Mouse (Mus musculus): ENCODE data around the gene Sprr3. TPM values are rescaled to one million over a fixed set of nuclear protein-coding genes. Genes with fewer than 3 reads are reported as not detected.

The Sprr3 gene
- polyA plus RNA-seq, 1 experiment from 2014 or later = not detected

DNA sequence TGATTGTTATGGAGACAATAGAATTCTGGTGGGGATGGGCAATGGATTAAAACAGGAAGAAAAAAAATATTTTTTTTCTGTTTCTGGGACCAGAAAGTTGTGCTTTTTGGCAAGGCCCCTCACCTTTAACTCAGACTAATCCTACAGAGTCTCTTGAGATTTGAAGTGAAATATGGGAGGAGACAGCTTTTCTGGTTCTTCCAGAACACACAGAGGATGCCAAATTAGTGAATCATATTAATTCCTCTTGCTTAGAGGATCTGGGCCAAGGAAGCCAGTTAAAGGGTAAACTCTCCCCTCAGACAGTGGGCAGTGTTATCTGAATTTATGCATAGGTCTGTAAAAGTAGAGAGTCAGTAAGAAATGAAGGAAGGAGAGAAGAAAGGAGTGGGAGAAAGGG lies 8.9 kb upstream of the Sprr3 start:
- Histone ChIP-seq H3K27ac (replicated peaks; ENCODE audit: low read depth, low read length) (no peak overlapping the region), H3K4me1 (ENCODE audit: control insufficient read depth, insufficient read depth, low read length) (no peaks in the 10 kb centered on the region), H3K36me3 (ENCODE audit: control insufficient read depth, insufficient read depth, low read length) (no peaks in the 10 kb centered on the region), H3K9me3 (ENCODE audit: control insufficient read depth, low read length) (no peaks in the 10 kb centered on the region), H3K27me3 (ENCODE audit: control insufficient read depth, insufficient read depth, low read length) (no peaks in the 10 kb centered on the region), H3K9ac (replicated peaks; ENCODE audit: low read length) (no peak overlapping the region), H3K4me3 (replicated peaks; ENCODE audit: low read depth, low read length) (no peak overlapping the region), H3K4me2 (ENCODE audit: low read length) (no peak overlapping the region)
- DNase-seq (no peak), ATAC-seq (ENCODE audit: low FRiP score, low TSS enrichment) (no peak)

DNA sequence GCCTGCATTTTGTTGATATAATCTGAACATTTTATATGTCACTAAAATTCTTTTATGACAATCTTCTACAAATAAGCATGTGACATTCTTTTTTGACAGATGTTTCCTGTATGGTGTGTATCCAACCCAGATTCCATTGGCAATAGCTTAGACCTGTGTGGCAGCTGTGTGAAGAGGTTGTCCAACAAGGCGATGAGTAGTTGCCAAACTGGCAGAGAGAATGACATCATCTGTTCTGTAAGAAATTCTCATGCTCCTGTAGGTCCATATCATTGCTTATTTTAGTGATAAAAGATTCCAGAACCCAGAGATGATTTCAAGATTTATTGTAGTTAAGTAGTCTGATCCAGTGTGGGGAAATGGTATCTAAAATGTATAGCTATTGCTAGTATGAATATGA lies 8.1 kb upstream of the Sprr3 start:
- Histone ChIP-seq H3K27ac (replicated peaks; ENCODE audit: low read depth, low read length) (no peak overlapping the region), H3K4me2 (ENCODE audit: low read length) (no peak overlapping the region), H3K4me1 (ENCODE audit: control insufficient read depth, insufficient read depth, low read length) (no peaks in the 10 kb centered on the region), H3K4me3 (replicated peaks; ENCODE audit: low read depth, low read length) (no peak overlapping the region), H3K9me3 (ENCODE audit: control insufficient read depth, low read length) (no peaks in the 10 kb centered on the region), H3K36me3 (ENCODE audit: control insufficient read depth, insufficient read depth, low read length) (no peaks in the 10 kb centered on the region), H3K9ac (replicated peaks; ENCODE audit: low read length) (no peak overlapping the region), H3K27me3 (ENCODE audit: control insufficient read depth, insufficient read depth, low read length) (no peaks in the 10 kb centered on the region)
- DNase-seq = no peak
- WGBS = 92% methylated on average over 1 of the region's 1 CpGs
- no peak for ATAC-seq (ENCODE audit: low FRiP score, low TSS enrichment)

DNA sequence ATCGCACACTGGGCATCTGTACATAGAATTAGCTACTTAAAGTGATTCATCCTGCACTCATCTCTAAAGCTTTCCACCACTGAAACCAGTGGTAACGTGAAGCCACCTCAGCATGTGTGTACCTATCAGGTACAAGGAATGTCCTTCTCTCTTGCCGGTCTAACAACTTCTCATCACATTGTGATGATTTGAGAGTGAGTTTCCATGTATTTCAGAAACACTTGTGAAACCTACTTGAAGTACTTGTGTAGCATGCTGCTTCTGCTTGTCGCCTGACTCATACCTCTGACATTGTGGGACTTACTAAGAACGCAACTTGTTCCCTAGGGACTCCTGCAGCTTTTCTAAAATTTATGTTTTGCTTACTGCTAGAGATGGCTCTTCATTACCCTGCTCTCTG lies 3.4 kb downstream of the Sprr3 start:
- Histone ChIP-seq H3K36me3 (ENCODE audit: control insufficient read depth, insufficient read depth, low read length) (no peaks in the 10 kb centered on the region), H3K9me3 (ENCODE audit: control insufficient read depth, low read length) (no peaks in the 10 kb centered on the region), H3K27ac (replicated peaks; ENCODE audit: low read depth, low read length) (no peak overlapping the region), H3K4me1 (ENCODE audit: control insufficient read depth, insufficient read depth, low read length) (no peaks in the 10 kb centered on the region), H3K27me3 (ENCODE audit: control insufficient read depth, insufficient read depth, low read length) (no peaks in the 10 kb centered on the region), H3K9ac (replicated peaks; ENCODE audit: low read length) (no peak overlapping the region), H3K4me3 (replicated peaks; ENCODE audit: low read depth, low read length) (no peak overlapping the region), H3K4me2 (ENCODE audit: low read length) (no peak overlapping the region)
- ATAC-seq (ENCODE audit: low FRiP score, low TSS enrichment) (no peak), DNase-seq (no peak)
- 93% methylated on average over 5 of the region's 5 CpGs for WGBS

- H3K4me1 ChIP-seq (ENCODE audit: control insufficient read depth, insufficient read depth, low read length) = no peaks in the 10 kb centered on the region
- H3K27me3 ChIP-seq (ENCODE audit: control insufficient read depth, insufficient read depth, low read length) = no peaks in the 10 kb centered on the region
- no peak overlapping the region for H3K4me2 ChIP-seq (ENCODE audit: low read length)
- H3K9me3 ChIP-seq (ENCODE audit: control insufficient read depth, low read length) = no peaks in the 10 kb centered on the region
- no peak for DNase-seq
- no peak overlapping the region for H3K9ac ChIP-seq (replicated peaks; ENCODE audit: low read length)
- ATAC-seq (ENCODE audit: low FRiP score, low TSS enrichment) = no peak
- WGBS = 88% methylated on average over 3 of the region's 3 CpGs
- no peak overlapping the region for H3K27ac ChIP-seq (replicated peaks; ENCODE audit: low read depth, low read length)
- no peaks in the 10 kb centered on the region for H3K36me3 ChIP-seq (ENCODE audit: control insufficient read depth, insufficient read depth, low read length)
- H3K4me3 ChIP-seq (replicated peaks; ENCODE audit: low read depth, low read length) = no peak overlapping the region
Measured at GRCm38 (mm10) chr3:92440177-92440576, 18.3 kb downstream of the Sprr3 start.

- no peak within 1 kb of the TSS for H3K9ac ChIP-seq (replicated peaks; ENCODE audit: low read length)
- H3K4me2 ChIP-seq (ENCODE audit: low read length) = no peak within 1 kb of the TSS
- ATAC-seq (ENCODE audit: low FRiP score, low TSS enrichment) (no peak), DNase-seq (no peak)
- no peaks in the 10 kb centered on the region for H3K4me1 ChIP-seq (ENCODE audit: control insufficient read depth, insufficient read depth, low read length)
- no peaks in the 10 kb centered on the region for H3K9me3 ChIP-seq (ENCODE audit: control insufficient read depth, low read length)
- H3K4me3 ChIP-seq (replicated peaks; ENCODE audit: low read depth, low read length) = no peak within 1 kb of the TSS
- H3K36me3 ChIP-seq (ENCODE audit: control insufficient read depth, insufficient read depth, low read length) = no peaks in the 10 kb centered on the region
- H3K27ac ChIP-seq (replicated peaks; ENCODE audit: low read depth, low read length) = no peak within 1 kb of the TSS
- H3K27me3 ChIP-seq (ENCODE audit: control insufficient read depth, insufficient read depth, low read length) = no peaks in the 10 kb centered on the region
- WGBS = 94% methylated on average over 3 of the region's 3 CpGs
Measured at GRCm38 (mm10) chr3:92438689-92439088, 19.8 kb downstream of the Sprr3 start, which contains the start of gene Sprr1b. Sprr1b (minus strand) TSS chr3:92438789.

DNA sequence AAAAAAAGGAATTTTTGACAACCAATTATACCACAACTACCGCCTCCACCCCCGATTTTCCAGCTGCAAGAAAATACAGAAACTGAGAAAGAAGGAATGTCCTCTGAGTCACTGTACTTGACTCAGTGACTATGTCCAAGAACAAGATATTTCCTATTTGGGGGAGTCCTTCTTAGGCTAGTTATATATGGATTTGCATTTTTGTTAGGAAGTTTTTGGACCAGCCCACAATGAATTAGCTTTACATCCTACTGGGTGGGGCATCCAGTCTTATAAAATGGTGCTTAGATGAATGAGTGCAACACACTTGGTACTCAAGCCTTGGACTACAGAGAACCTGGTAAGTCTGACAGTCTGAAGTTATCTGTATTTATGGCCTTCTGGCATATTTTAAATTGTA lies 26.2 kb downstream of the Sprr3 start, which contains the start of gene Sprr2k:
TSS of gene Sprr2k (plus strand) at position 301 of the 400 bp plus-strand sequence.
- Histone ChIP-seq H3K36me3 (ENCODE audit: control insufficient read depth, insufficient read depth, low read length) (no peaks in the 10 kb centered on the region), H3K4me1 (ENCODE audit: control insufficient read depth, insufficient read depth, low read length) (no peaks in the 10 kb centered on the region), H3K9me3 (ENCODE audit: control insufficient read depth, low read length) (no peaks in the 10 kb centered on the region), H3K4me2 (ENCODE audit: low read length) (no peak within 1 kb of the TSS), H3K27me3 (ENCODE audit: control insufficient read depth, insufficient read depth, low read length) (no peaks in the 10 kb centered on the region), H3K9ac (replicated peaks; ENCODE audit: low read length) (no peak within 1 kb of the TSS), H3K27ac (replicated peaks; ENCODE audit: low read depth, low read length) (no peak within 1 kb of the TSS), H3K4me3 (replicated peaks; ENCODE audit: low read depth, low read length) (no peak within 1 kb of the TSS)
- DNase-seq = no peak
- no peak for ATAC-seq (ENCODE audit: low FRiP score, low TSS enrichment)
- WGBS = 92% methylated on average over 2 of the region's 2 CpGs

- H3K4me2 ChIP-seq (ENCODE audit: low read length) = no peak within 1 kb of the TSS
- H3K27me3 ChIP-seq (ENCODE audit: control insufficient read depth, insufficient read depth, low read length) = no peaks in the 10 kb centered on the region
- no peaks in the 10 kb centered on the region for H3K36me3 ChIP-seq (ENCODE audit: control insufficient read depth, insufficient read depth, low read length)
- no peaks in the 10 kb centered on the region for H3K4me1 ChIP-seq (ENCODE audit: control insufficient read depth, insufficient read depth, low read length)
- no peak within 1 kb of the TSS for H3K4me3 ChIP-seq (replicated peaks; ENCODE audit: low read depth, low read length)
- no peak for DNase-seq
- WGBS = 97% methylated on average over 6 of the region's 6 CpGs
- ATAC-seq (ENCODE audit: low FRiP score, low TSS enrichment) = no peak
- H3K9me3 ChIP-seq (ENCODE audit: control insufficient read depth, low read length) = no peaks in the 10 kb centered on the region
- H3K9ac ChIP-seq (replicated peaks; ENCODE audit: low read length) = no peak within 1 kb of the TSS
- H3K27ac ChIP-seq (replicated peaks; ENCODE audit: low read depth, low read length) = no peak within 1 kb of the TSS
Measured at GRCm38 (mm10) chr3:92429323-92429722, 29.2 kb downstream of the Sprr3 start, which contains the start of gene Gm9774. Gm9774 (minus strand) TSS chr3:92429423.

DNA sequence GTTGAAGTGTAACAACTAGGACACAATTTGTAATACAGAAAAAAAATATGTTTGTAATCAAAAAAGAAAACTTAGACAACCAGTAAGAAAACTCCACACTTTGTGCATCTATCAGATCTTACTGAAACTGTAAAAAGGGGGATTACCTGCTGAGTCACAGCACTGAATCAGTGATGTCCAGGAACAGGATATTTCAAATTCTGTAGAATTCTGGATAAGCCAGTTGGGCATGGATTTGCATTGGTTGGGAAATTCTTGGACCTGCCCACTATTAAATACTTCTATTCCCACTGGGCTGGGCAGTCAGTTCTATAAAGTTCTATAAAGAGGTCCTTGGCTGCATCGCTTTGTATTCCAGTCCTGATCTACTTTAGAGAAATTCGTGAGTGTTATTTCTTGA lies 40.7 kb downstream of the Sprr3 start, which contains the start of gene Sprr2j-ps:
TSS of gene Sprr2j-ps (plus strand) at position 301 of the 400 bp plus-strand sequence.
- 95% methylated on average over 2 of the region's 2 CpGs for WGBS

GRCm38 (mm10) chr3:92407691-92408090 lies 50.8 kb downstream of the Sprr3 start, which contains the start of gene Sprr2i:
Sprr2i (plus strand) TSS chr3:92407991.
- H3K4me3 ChIP-seq (replicated peaks; ENCODE audit: low read depth, low read length) = no peak within 1 kb of the TSS
- no peak for ATAC-seq (ENCODE audit: low FRiP score, low TSS enrichment)
- no peak for DNase-seq
- no peaks in the 10 kb centered on the region for H3K36me3 ChIP-seq (ENCODE audit: control insufficient read depth, insufficient read depth, low read length)
- no peak within 1 kb of the TSS for H3K4me2 ChIP-seq (ENCODE audit: low read length)
- H3K4me1 ChIP-seq (ENCODE audit: control insufficient read depth, insufficient read depth, low read length) = no peaks in the 10 kb centered on the region
- 93% methylated on average over 2 of the region's 2 CpGs for WGBS
- no peak within 1 kb of the TSS for H3K27ac ChIP-seq (replicated peaks; ENCODE audit: low read depth, low read length)
- H3K9me3 ChIP-seq (ENCODE audit: control insufficient read depth, low read length) = no peaks in the 10 kb centered on the region
- H3K27me3 ChIP-seq (ENCODE audit: control insufficient read depth, insufficient read depth, low read length) = no peaks in the 10 kb centered on the region
- H3K9ac ChIP-seq (replicated peaks; ENCODE audit: low read length) = no peak within 1 kb of the TSS

More for the DNA sequence above, 40.7 kb downstream of the Sprr3 start, which contains the start of gene Sprr2j-ps:
- Histone ChIP-seq H3K4me3 (replicated peaks; ENCODE audit: low read depth, low read length) (no peak within 1 kb of the TSS), H3K36me3 (ENCODE audit: control insufficient read depth, insufficient read depth, low read length) (no peaks in the 10 kb centered on the region), H3K4me2 (ENCODE audit: low read length) (no peak within 1 kb of the TSS), H3K4me1 (ENCODE audit: control insufficient read depth, insufficient read depth, low read length) (no peaks in the 10 kb centered on the region), H3K27me3 (ENCODE audit: control insufficient read depth, insufficient read depth, low read length) (no peaks in the 10 kb centered on the region), H3K9ac (replicated peaks; ENCODE audit: low read length) (no peak within 1 kb of the TSS), H3K9me3 (ENCODE audit: control insufficient read depth, low read length) (no peaks in the 10 kb centered on the region), H3K27ac (replicated peaks; ENCODE audit: low read depth, low read length) (no peak within 1 kb of the TSS)
- ATAC-seq (ENCODE audit: low FRiP score, low TSS enrichment) (no peak), DNase-seq (no peak)
